ENCODE assay signal across 14 mouse cellular contexts in genomic region chr13:119929172-119929571, GRCm38 (mm10). TPM values are rescaled to one million over a fixed set of nuclear protein-coding genes. Genes with fewer than 3 reads are reported as not detected.
"Had no signal": no experiment of that assay in that cellular context is flagged by ENCODE, and none has a peak within 500 bp of the region (broad histone marks: within the 10 kb centered on the region; RNA-seq: fewer than 3 reads in every experiment).

TSS of gene Gm21761 (minus strand) at chr13:119929272.

RNA-seq across cellular contexts. Expression of gene Gm21761, which starts in this region (rescaled TPM):
- total RNA-seq: neutrophil, adult 5-6 weeks had no signal
- polyA plus RNA-seq: neural tube, embryonic 13.5 days; neural tube, embryonic 14.5 days; neural tube, embryonic 15.5 days; small intestine, adult 2 months; spleen, adult 2 months; stomach, embryonic 14.5 days; stomach, embryonic 15.5 days; stomach, embryonic 16.5 days; stomach, postnatal 0 days; testis, adult 2 months; thymus, adult 2 months; thymus, postnatal 0 days; urinary bladder, adult 2 months had no signal
